Mouse (Mus musculus) cortical plate, adult 2 months (tissue): ENCODE results near the gene Stat2.

ENCODE experiments used
- CTCF ChIP-seq: fragments of 200-500 bp; IDR thresholded peaks from 2 replicates; pipeline ENCODE4 v1.5.1; 2011; ENCODE audit warnings: mild to moderate bottlenecking, control low read depth, low read length; ENCODE audit not compliant: insufficient read depth; ENCODE audit errors: extremely low read depth
- POLR2A ChIP-seq: fragments of 200-500 bp; IDR thresholded peaks from 2 replicates; pipeline ENCODE4 v1.6.1; 2011; ENCODE audit warnings: mild to moderate bottlenecking, low read length, control low read depth; ENCODE audit not compliant: insufficient read depth; ENCODE audit errors: extremely low read depth

DNA sequence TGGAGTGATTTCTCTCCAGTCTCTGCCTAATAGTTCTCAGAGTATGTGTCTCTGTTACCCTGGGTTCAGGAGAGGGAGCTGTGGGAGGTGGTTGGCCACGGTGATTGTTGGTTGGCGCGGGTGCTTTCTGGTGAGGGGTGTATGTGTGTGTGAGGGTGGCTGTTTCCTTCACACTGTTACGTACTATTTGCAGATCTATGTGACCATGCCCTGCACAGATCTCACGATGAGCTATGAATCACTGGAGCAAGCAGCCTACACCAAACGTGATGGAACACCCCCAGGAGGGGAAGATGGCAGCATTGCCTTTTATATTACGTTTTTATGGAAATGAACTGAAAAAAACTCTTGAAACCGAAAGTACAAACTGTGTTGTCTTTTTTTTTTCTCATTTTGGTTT is 56.5 kb downstream of the Stat2 start:
- TF ChIP-seq CTCF: no peak
- no peak for TF ChIP-seq POLR2A
